Mouse (Mus musculus) adrenal gland, adult 18-20 months (tissue): ENCODE measurements around the gene Rap1b. TPM values are rescaled to one million over a fixed set of nuclear protein-coding genes. Genes with fewer than 3 reads are reported as not detected.
A peak's percentile ranks its signal among the peaks of the same experiment; 100 is the strongest.

Experiments used
- DNase-seq, 2 experiments: peaks; one replicate each; pipeline ENCODE4 v3.0.0; 2021 to 2022; ENCODE audit warnings: low spot score in 2 of 2
- total RNA-seq, 2 experiments: library from RNA; stranded (reverse); gene quantifications; 1 replicate in 1 of 2; 2 replicates in 1 of 2; pipeline ENCODE4 v1.2.3; 2021

Gene Rap1b
- total RNA-seq, 2 experiments from 2014 or later: 116 to 128 TPM

- DNase-seq: no peak
Measured at GRCm38 (mm10) chr10:117860361-117860760, 14.5 kb upstream of the Rap1b start.

- DNase-seq: no peak
Measured at GRCm38 (mm10) chr10:117859800-117860199, 14.0 kb upstream of the Rap1b start.

- no peak for DNase-seq
Measured at GRCm38 (mm10) chr10:117858241-117858640, 12.4 kb upstream of the Rap1b start.

- no peak for DNase-seq
Measured at GRCm38 (mm10) chr10:117856001-117856720, 10.3 kb upstream of the Rap1b start.

GRCm38 (mm10) chr10:117852648-117853192 is 6.9 kb upstream of the Rap1b start:
- no peak for DNase-seq

- DNase-seq: no peak
Measured at GRCm38 (mm10) chr10:117848981-117849380, 3.1 kb upstream of the Rap1b start.

- DNase-seq: no peak
Measured at GRCm38 (mm10) chr10:117846796-117847195, 961 bp upstream of the Rap1b start.

GRCm38 (mm10) chr10:117846260-117846632 is 411 bp upstream of the Rap1b start:
- DNase-seq: no peak

GRCm38 (mm10) chr10:117844782-117845596 is 846 bp downstream of the Rap1b start:
- peak; percentile 57 to 68 for DNase-seq

GRCm38 (mm10) chr10:117844279-117844678 is 1.6 kb downstream of the Rap1b start:
- DNase-seq: no peak

GRCm38 (mm10) chr10:117843690-117844089 is 2.1 kb downstream of the Rap1b start:
- no peak for DNase-seq

GRCm38 (mm10) chr10:117841765-117842164 is 4.1 kb downstream of the Rap1b start:
- no peak for DNase-seq

GRCm38 (mm10) chr10:117840431-117840995 is 5.3 kb downstream of the Rap1b start:
- no peak for DNase-seq

GRCm38 (mm10) chr10:117839737-117840136 is 6.1 kb downstream of the Rap1b start:
- no peak for DNase-seq

- no peak for DNase-seq
Measured at GRCm38 (mm10) chr10:117838924-117839323, 6.9 kb downstream of the Rap1b start.

- no peak for DNase-seq
Measured at GRCm38 (mm10) chr10:117836354-117836753, 9.5 kb downstream of the Rap1b start.

GRCm38 (mm10) chr10:117835453-117835852 is 10.4 kb downstream of the Rap1b start:
- DNase-seq: no peak

GRCm38 (mm10) chr10:117830797-117831196 is 15.0 kb downstream of the Rap1b start:
- no peak for DNase-seq

- DNase-seq: no peak
Measured at GRCm38 (mm10) chr10:117829472-117830155, 16.2 kb downstream of the Rap1b start.

GRCm38 (mm10) chr10:117829022-117829421 is 16.8 kb downstream of the Rap1b start:
- no peak for DNase-seq

- DNase-seq: no peak
Measured at GRCm38 (mm10) chr10:117828536-117828935, 17.3 kb downstream of the Rap1b start.
